Mouse (Mus musculus): Measurements from ENCODE around the gene 4930469K13Rik. TPM values are rescaled to one million over a fixed set of nuclear protein-coding genes. Genes with fewer than 3 reads are reported as not detected.

4930469K13Rik gene
- polyA plus RNA-seq, 1 experiment from 2014 or later, result not detected

DNA sequence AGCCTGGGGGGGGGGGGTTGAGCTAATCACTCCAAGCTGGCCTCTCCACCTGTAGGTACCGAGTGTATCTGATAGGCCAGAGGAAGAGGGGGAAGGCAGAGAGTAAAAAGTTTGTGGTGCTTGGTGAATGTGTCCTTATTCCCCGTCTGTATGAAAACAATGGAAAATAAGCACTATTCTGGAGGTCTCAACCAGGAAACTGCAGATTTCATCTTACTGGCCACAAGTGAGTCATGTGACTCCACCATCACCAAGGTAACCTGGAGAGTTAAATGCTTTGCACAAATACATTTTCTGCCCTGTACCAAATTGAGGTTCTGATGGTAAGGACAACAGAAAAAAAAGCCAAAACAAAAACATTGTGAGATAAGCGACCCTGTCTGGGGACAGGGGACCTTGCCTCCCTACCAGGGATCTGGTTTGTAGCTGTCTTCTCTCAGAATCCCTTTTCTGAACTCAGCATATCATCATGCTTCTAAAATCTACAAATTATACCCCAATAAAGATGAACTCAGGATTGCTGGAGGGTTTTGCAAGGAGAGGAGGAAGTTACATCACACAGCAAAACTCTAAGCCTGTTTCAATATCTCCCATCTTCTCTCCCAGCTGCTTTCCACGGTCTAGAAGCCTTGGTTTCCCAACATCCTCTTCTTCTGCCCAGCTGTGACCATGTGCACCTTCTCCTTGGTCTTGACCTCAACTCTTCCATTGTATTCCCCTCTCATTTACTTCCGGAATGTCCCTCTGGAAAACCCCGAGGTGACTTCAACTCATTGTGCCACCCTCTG, 45.1 kb downstream of the 4930469K13Rik start:
- DNase-seq (ENCODE audit: low spot score) (no peak), ATAC-seq (no peak)
- Histone ChIP-seq H3K9me3 (replicated peaks; ENCODE audit: control insufficient read depth, low read length) (no peaks in the 10 kb centered on the region), H3K4me1 (ENCODE audit: control insufficient read depth, insufficient read depth, low read length) (no peaks in the 10 kb centered on the region), H3K4me2 (ENCODE audit: low read length) (no peak overlapping the region), H3K4me3 (ENCODE audit: low read depth, low read length) (no peak overlapping the region), H3K27ac (ENCODE audit: low read depth, low read length) (no peak overlapping the region), H3K36me3 (ENCODE audit: control insufficient read depth, insufficient read depth, low read length) (no peaks in the 10 kb centered on the region), H3K27me3 (replicated peaks; ENCODE audit: control insufficient read depth, insufficient read depth, low read length) (no peaks in the 10 kb centered on the region), H3K9ac (ENCODE audit: low read length) (no peak overlapping the region)
- WGBS, result 84% methylated on average over 6 of the region's 6 CpGs

DNA sequence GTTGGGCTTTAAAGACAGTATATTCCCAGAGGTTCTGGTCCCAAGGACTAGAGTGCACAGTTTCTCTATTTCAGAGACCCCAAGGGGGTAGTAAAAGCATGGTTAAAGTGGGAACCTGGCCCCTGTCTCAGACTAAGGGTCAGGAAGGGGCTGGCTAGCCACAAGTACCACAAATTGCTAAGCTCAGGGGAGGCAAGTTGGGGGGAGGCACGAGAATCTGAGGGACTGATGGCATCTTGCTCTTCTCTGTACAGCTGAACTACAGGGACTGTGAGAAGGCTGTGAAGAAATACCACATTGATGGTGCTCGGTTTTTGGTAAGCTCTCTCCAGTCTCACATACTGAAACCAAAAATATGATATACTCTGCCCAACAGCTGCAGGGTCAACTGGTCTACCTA, 47.7 kb downstream of the 4930469K13Rik start:
- DNase-seq (ENCODE audit: low spot score) (no peak), ATAC-seq (no peak)
- H3K9ac ChIP-seq (ENCODE audit: low read length), result no peak overlapping the region
- no peak overlapping the region for H3K27ac ChIP-seq (ENCODE audit: low read depth, low read length)
- H3K36me3 ChIP-seq (ENCODE audit: control insufficient read depth, insufficient read depth, low read length), result no peaks in the 10 kb centered on the region
- no peak overlapping the region for H3K4me3 ChIP-seq (ENCODE audit: low read depth, low read length)
- H3K4me2 ChIP-seq (ENCODE audit: low read length), result no peak overlapping the region
- H3K9me3 ChIP-seq (replicated peaks; ENCODE audit: control insufficient read depth, low read length), result no peaks in the 10 kb centered on the region
- no peaks in the 10 kb centered on the region for H3K4me1 ChIP-seq (ENCODE audit: control insufficient read depth, insufficient read depth, low read length)
- H3K27me3 ChIP-seq (replicated peaks; ENCODE audit: control insufficient read depth, insufficient read depth, low read length), result no peaks in the 10 kb centered on the region
- WGBS, result 76% methylated on average over 2 of the region's 2 CpGs

DNA sequence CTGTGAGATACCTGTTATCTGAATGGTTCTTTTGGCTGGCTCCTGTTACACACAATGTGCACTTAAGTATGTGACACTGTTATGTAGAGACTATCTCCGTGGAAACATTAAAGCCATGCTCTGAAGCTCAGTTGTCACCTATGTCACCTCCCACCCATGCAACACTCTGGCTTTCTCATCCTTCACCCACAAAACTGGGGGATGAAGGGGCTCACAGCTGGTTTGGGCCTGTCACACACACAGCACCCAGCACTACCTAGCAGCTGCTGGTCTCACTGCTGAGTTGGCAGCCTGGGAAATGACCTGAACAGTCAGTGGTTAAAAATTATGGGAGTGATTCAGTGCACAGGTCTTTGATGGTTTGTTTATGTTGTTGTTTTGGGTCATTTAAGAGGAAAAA, 48.3 kb downstream of the 4930469K13Rik start:
- no peak for ATAC-seq
- H3K27ac ChIP-seq (ENCODE audit: low read depth, low read length), result no peak overlapping the region

DNA sequence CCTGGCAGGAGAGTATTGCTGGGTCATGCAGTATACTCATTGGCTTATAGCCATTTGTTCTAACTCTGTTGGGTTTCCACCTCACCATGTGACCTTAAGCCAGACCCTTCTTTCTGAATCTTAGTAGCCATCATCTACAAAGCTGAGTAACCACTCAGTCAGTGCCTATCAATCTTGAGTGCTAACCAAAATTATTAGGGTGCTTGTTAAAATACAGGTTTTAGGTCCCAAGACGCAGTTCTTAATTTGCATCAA, 49.3 kb downstream of the 4930469K13Rik start:
- H3K4me1 ChIP-seq (ENCODE audit: control insufficient read depth, insufficient read depth, low read length), result no peaks in the 10 kb centered on the region
- no peaks in the 10 kb centered on the region for H3K27me3 ChIP-seq (replicated peaks; ENCODE audit: control insufficient read depth, insufficient read depth, low read length)
- H3K9ac ChIP-seq (ENCODE audit: low read length), result no peak overlapping the region
- ATAC-seq (no peak), DNase-seq (ENCODE audit: low spot score) (no peak)
- H3K4me3 ChIP-seq (ENCODE audit: low read depth, low read length), result no peak overlapping the region
- WGBS, result 94% methylated on average over 1 of the region's 1 CpGs
- H3K27ac ChIP-seq (ENCODE audit: low read depth, low read length), result no peak overlapping the region
- H3K9me3 ChIP-seq (replicated peaks; ENCODE audit: control insufficient read depth, low read length), result no peaks in the 10 kb centered on the region
- no peak overlapping the region for H3K4me2 ChIP-seq (ENCODE audit: low read length)
- no peaks in the 10 kb centered on the region for H3K36me3 ChIP-seq (ENCODE audit: control insufficient read depth, insufficient read depth, low read length)

More for the DNA sequence above, 48.3 kb downstream of the 4930469K13Rik start:
- H3K4me2 ChIP-seq (ENCODE audit: low read length), result no peak overlapping the region
- no peaks in the 10 kb centered on the region for H3K27me3 ChIP-seq (replicated peaks; ENCODE audit: control insufficient read depth, insufficient read depth, low read length)
- no peak for DNase-seq (ENCODE audit: low spot score)
- H3K4me1 ChIP-seq (ENCODE audit: control insufficient read depth, insufficient read depth, low read length), result no peaks in the 10 kb centered on the region
- no peak overlapping the region for H3K9ac ChIP-seq (ENCODE audit: low read length)
- H3K9me3 ChIP-seq (replicated peaks; ENCODE audit: control insufficient read depth, low read length), result no peaks in the 10 kb centered on the region
- no peaks in the 10 kb centered on the region for H3K36me3 ChIP-seq (ENCODE audit: control insufficient read depth, insufficient read depth, low read length)
- whole genome bisulfite sequencing, result 90% methylated on average over 1 of the region's 1 CpGs
- H3K4me3 ChIP-seq (ENCODE audit: low read depth, low read length), result no peak overlapping the region

DNA sequence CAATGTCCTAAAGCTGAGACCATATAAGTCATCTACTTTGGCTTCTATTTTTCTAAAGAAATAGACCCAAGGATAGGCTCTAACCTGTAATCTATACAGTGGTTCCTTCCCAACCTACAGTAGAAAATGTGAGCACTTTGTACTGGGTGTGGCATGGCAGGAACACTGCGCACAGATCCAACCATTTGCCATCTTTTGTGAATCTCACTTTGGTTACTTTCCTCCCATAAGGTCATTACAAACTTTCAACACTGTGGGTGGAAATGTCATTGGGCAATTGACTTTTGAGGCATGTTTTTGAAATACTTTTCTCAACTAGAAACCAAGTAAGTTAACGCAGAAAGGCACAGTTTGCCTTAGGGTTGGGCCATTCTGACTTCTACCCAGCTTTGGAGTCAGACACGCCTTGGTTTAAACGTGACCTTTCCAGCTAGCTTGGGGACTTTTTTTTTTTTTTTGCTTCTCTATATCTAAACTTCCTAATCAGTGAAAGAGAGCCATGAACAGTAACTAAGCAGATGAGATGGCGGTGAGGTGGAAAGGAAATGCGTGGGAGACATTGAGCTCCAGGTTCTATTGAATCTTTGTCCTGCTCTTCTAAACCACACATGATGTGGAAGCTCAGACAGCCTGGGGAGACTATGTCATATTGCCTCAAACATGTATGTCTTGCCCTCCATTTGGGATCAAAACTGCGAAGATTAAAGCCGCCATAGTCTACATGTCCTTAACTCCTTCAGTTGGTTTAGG, 49.8 kb downstream of the 4930469K13Rik start:
- Histone ChIP-seq H3K4me2 (ENCODE audit: low read length) (no peak overlapping the region), H3K4me1 (ENCODE audit: control insufficient read depth, insufficient read depth, low read length) (no peaks in the 10 kb centered on the region), H3K27me3 (replicated peaks; ENCODE audit: control insufficient read depth, insufficient read depth, low read length) (no peaks in the 10 kb centered on the region), H3K36me3 (ENCODE audit: control insufficient read depth, insufficient read depth, low read length) (no peaks in the 10 kb centered on the region), H3K4me3 (ENCODE audit: low read depth, low read length) (no peak overlapping the region), H3K9me3 (replicated peaks; ENCODE audit: control insufficient read depth, low read length) (no peaks in the 10 kb centered on the region), H3K9ac (ENCODE audit: low read length) (no peak overlapping the region), H3K27ac (ENCODE audit: low read depth, low read length) (no peak overlapping the region)
- ATAC-seq (no peak), DNase-seq (ENCODE audit: low spot score) (no peak)
- 92% methylated on average over 8 of the region's 8 CpGs for WGBS

DNA sequence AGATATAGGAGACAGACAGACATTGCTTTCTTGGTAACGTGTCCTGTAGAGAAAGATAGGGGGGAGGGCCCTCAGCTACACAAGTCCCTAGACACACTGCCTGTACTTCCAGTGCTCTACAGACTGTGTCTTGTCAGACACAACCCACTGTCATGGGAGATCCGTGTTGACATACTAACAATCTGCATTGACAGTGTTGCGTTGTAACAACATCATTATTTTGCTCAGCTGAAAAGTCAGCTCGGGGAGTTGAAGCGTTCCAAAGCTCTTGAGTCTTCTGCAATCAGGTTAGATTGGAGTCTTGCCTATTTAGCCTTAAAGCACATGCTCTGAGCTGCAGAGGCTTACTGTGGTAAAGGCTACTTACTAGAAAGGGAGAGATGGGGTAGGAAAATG, 50.8 kb downstream of the 4930469K13Rik start:
- Histone ChIP-seq H3K4me3 (ENCODE audit: low read depth, low read length) (no peak overlapping the region), H3K4me1 (ENCODE audit: control insufficient read depth, insufficient read depth, low read length) (no peaks in the 10 kb centered on the region), H3K9ac (ENCODE audit: low read length) (no peak overlapping the region), H3K9me3 (replicated peaks; ENCODE audit: control insufficient read depth, low read length) (no peaks in the 10 kb centered on the region), H3K36me3 (ENCODE audit: control insufficient read depth, insufficient read depth, low read length) (no peaks in the 10 kb centered on the region), H3K27me3 (replicated peaks; ENCODE audit: control insufficient read depth, insufficient read depth, low read length) (no peaks in the 10 kb centered on the region), H3K4me2 (ENCODE audit: low read length) (no peak overlapping the region), H3K27ac (ENCODE audit: low read depth, low read length) (no peak overlapping the region)
- DNase-seq (ENCODE audit: low spot score) (no peak), ATAC-seq (no peak)
- WGBS, result 92% methylated on average over 5 of the region's 5 CpGs

DNA sequence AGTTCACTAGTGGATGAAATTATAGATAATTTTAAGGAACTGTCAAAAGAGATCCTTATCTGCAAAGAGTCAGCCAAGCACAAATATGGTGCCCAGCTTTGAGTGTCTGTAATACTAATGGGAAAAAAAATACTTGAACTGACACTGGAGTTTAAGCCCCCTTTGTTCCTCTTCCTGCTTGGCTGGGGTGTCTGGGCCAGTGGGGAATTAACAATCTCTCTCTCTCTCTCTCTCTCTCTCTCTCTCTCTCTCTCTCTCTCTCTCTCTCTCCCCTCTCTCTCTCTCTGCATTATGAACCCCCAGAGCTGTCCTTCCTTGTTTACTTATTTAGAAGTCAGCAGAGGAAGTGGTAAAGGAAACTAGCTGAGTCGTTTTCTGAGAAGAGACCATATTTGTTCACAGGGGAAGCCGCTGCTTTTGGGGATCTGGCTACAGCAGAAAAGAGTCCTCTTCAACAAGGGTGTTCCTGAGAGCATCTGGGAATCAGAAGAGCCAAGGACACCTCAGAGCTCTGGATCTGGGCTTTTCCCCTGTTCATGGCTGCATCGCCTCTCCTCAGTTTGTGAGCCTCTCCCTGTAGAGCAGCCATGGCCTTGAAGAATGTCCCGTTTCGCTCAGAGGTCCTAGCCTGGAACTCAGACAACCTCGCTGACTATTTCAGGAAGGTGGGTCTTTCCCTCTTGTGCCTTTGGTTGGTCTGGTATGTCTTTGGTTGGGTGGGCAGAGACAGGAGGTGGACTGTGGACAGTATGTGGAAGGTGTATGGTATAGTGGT, 51.4 kb downstream of the 4930469K13Rik start, which contains the start of gene Lcp2:
Gene Lcp2 (plus strand): TSS at position 154 of the 775 bp plus-strand sequence.
- WGBS, result 86% methylated on average over 6 of the region's 6 CpGs
- no peak within 1 kb of the TSS for H3K4me3 ChIP-seq (ENCODE audit: low read depth, low read length)
- no peaks in the 10 kb centered on the region for H3K9me3 ChIP-seq (replicated peaks; ENCODE audit: control insufficient read depth, low read length)
- no peak within 1 kb of the TSS for H3K27ac ChIP-seq (ENCODE audit: low read depth, low read length)
- DNase-seq (ENCODE audit: low spot score), result no peak
- no peak within 1 kb of the TSS for H3K4me2 ChIP-seq (ENCODE audit: low read length)
- H3K36me3 ChIP-seq (ENCODE audit: control insufficient read depth, insufficient read depth, low read length), result no peaks in the 10 kb centered on the region
- H3K9ac ChIP-seq (ENCODE audit: low read length), result no peak within 1 kb of the TSS
- no peaks in the 10 kb centered on the region for H3K27me3 ChIP-seq (replicated peaks; ENCODE audit: control insufficient read depth, insufficient read depth, low read length)
- no peak for ATAC-seq
- H3K4me1 ChIP-seq (ENCODE audit: control insufficient read depth, insufficient read depth, low read length), result no peaks in the 10 kb centered on the region

DNA sequence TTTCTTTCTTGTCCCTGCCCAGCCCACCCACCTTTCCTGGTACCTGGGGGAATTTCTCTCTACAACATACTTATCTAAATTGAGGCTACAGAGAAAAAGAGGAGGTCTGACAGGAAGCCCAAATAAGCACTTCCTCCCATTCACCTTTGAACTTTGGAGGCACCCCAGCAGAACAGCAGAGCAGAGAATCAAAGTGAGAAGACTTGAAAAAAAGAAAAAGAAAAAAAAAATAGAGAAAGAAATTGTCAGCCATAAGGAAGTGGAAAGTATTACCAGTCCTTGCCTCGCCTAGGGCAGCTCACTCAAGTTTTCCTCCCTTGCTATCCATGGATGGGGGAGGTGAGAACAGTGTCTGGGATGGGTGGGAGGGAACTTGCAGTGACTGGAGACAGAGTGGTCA, 55.5 kb downstream of the 4930469K13Rik start:
- Histone ChIP-seq H3K9me3 (replicated peaks; ENCODE audit: control insufficient read depth, low read length) (no peaks in the 10 kb centered on the region), H3K27ac (ENCODE audit: low read depth, low read length) (no peak overlapping the region), H3K9ac (ENCODE audit: low read length) (no peak overlapping the region), H3K4me1 (ENCODE audit: control insufficient read depth, insufficient read depth, low read length) (no peaks in the 10 kb centered on the region), H3K4me3 (ENCODE audit: low read depth, low read length) (no peak overlapping the region), H3K36me3 (ENCODE audit: control insufficient read depth, insufficient read depth, low read length) (no peaks in the 10 kb centered on the region), H3K4me2 (ENCODE audit: low read length) (no peak overlapping the region), H3K27me3 (replicated peaks; ENCODE audit: control insufficient read depth, insufficient read depth, low read length) (no peaks in the 10 kb centered on the region)
- DNase-seq (ENCODE audit: low spot score), result no peak
- 50% methylated on average over 1 of the region's 1 CpGs for WGBS
- no peak for ATAC-seq

DNA sequence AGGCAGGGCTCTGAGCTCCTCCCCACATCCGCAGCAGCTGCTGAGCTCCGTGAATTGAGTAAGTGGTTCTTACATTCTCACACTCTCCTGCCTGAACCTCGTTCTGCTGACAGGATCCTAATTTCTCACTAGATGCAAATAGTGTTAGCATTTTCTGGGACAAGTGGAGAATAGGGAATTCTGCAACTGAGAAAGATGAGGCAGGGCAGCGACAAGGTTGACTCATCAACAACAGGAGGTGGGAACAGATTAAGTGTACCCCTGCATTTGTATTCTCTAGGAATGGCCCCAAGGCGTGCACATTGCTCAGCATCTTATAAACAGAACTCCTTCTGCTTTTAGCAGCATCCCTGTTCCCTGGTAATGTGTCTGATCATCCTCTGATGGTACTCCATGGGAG, 58.3 kb downstream of the 4930469K13Rik start:
- DNase-seq (ENCODE audit: low spot score), result no peak
- Histone ChIP-seq H3K9me3 (replicated peaks; ENCODE audit: control insufficient read depth, low read length) (no peaks in the 10 kb centered on the region), H3K4me1 (ENCODE audit: control insufficient read depth, insufficient read depth, low read length) (no peaks in the 10 kb centered on the region), H3K36me3 (ENCODE audit: control insufficient read depth, insufficient read depth, low read length) (no peaks in the 10 kb centered on the region), H3K4me3 (ENCODE audit: low read depth, low read length) (no peak overlapping the region), H3K27ac (ENCODE audit: low read depth, low read length) (no peak overlapping the region), H3K4me2 (ENCODE audit: low read length) (no peak overlapping the region), H3K27me3 (replicated peaks; ENCODE audit: control insufficient read depth, insufficient read depth, low read length) (no peaks in the 10 kb centered on the region), H3K9ac (ENCODE audit: low read length) (no peak overlapping the region)
- WGBS, result 80% methylated on average over 5 of the region's 5 CpGs
- no peak for ATAC-seq
